Mouse (Mus musculus) liver, postnatal 0 days (tissue): ENCODE data around the gene 4930512M02Rik. TPM values are rescaled to one million over a fixed set of nuclear protein-coding genes. Genes with fewer than 3 reads are reported as not detected.

ENCODE experiments used
- ATAC-seq: fragments of 200-750 bp; cut with Nextera tagmentation; 2 replicates; pipeline ENCODE4 v1.8.0; 2017; ENCODE audit warnings: mild to moderate bottlenecking, moderate library complexity
- DNase-seq: peaks from one replicate; pipeline ENCODE4 v3.0.0-alpha.2; 2016
- H3K27ac ChIP-seq: fragments of 300-500 bp; sonication (generic); 2 replicates; pipeline ENCODE4 v1.5.1; 2014; ENCODE audit warnings: antibody characterized with exemption, moderate library complexity, mild to moderate bottlenecking, low read depth
- H3K27me3 ChIP-seq: fragments of 300-500 bp; sonication (generic); 2 replicates; pipeline ENCODE4 v1.6.1; 2014; ENCODE audit warnings: low read length, control low read depth, mixed read lengths; ENCODE audit not compliant: insufficient read depth
- H3K36me3 ChIP-seq: fragments of 300-500 bp; sonication (generic); replicated peaks from 2 replicates; pipeline ENCODE4 v1.6.1; 2014; ENCODE audit warnings: mild to moderate bottlenecking, control low read depth, low read length, moderate library complexity, mixed read lengths; ENCODE audit not compliant: insufficient read depth
- H3K4me1 ChIP-seq: fragments of 300-500 bp; sonication (generic); 2 replicates; pipeline ENCODE4 v1.6.1; 2014; ENCODE audit warnings: antibody characterized with exemption, mild to moderate bottlenecking, control low read depth; ENCODE audit not compliant: insufficient read depth
- H3K4me2 ChIP-seq: fragments of 300-500 bp; sonication (generic); 2 replicates; pipeline ENCODE4 v1.6.1; 2014; ENCODE audit warnings: low read depth, mild to moderate bottlenecking, low read length, moderate library complexity, mixed read lengths
- H3K4me3 ChIP-seq: fragments of 300-500 bp; sonication (generic); 2 replicates; pipeline ENCODE4 v1.5.1; 2014; ENCODE audit warnings: low read depth, low read length
- H3K9ac ChIP-seq: fragments of 300-500 bp; sonication (generic); replicated peaks from 2 replicates; pipeline ENCODE4 v1.6.1; 2014; ENCODE audit warnings: mild to moderate bottlenecking, moderate library complexity
- H3K9me3 ChIP-seq: fragments of 300-500 bp; sonication (generic); 2 replicates; pipeline ENCODE4 v1.6.1; 2016; ENCODE audit warnings: mild to moderate bottlenecking, control low read depth, low read length, mixed read lengths
- CTCF ChIP-seq: sonication (generic); IDR thresholded peaks from 2 replicates; pipeline ENCODE4 v1.5.1; 2016; ENCODE audit warnings: antibody characterized with exemption, low read depth
- EP300 ChIP-seq: IDR thresholded peaks from 2 replicates; pipeline ENCODE4 v1.6.1; 2016; ENCODE audit warnings: antibody characterized with exemption, low read depth, mild to moderate bottlenecking
- WGBS: fragments of 180-500 bp; shearing (Covaris S2); extraction: QIAGEN DNeasy Blood & Tissue Kit; methylation state at CpG from one replicate; pipeline ENCODE4 v1.1.7; 2014; ENCODE audit not compliant: insufficient replicate concordance; 5-methylcytosine and 5-hydroxymethylcytosine counted together
- polyA plus RNA-seq: library from polyadenylated mRNA; unstranded; fragments of >200 nt; fragmentation: Nextera tagmentation; extraction: Ambion mirVana; gene quantifications from 2 replicates; pipeline ENCODE4 v1.2.1, GENCODE M21; 2015

The 4930512M02Rik gene
- polyA plus RNA-seq, 1 experiment from 2014 or later, result not detected

DNA sequence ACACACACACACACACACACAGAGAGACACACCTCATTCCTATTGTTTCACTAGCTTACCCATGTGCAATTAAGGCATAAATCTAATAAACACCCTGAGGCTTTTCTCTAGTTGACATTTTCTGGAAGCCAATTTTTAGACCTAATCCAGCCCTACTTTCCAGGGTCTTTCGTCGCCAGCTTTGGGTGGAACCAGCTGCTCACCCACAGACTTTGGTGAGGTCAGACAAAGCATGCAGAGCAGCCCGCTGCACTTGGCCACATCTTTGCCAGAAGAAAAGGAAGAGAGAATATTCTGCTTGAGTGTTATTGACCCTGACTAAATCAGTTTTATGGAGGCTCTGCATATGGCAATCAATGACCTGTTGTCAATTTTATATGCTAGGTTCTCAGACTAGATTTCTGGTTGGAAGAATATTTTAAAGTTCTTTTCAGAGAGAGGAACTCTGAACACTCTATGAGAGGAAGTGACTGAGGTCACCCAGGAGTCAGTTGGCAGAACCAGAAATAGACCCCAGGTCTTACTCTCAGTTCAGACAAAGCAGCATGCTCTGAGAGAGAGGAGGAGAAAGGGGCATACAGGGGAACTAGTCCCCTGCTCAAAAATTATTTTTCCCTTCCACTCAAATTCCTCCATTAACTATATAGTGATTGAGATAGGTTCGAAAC is 39.8 kb upstream of the 4930512M02Rik start:
- no peaks in the 10 kb centered on the region for H3K4me1 ChIP-seq
- H3K4me2 ChIP-seq, result no peak overlapping the region
- no peaks in the 10 kb centered on the region for H3K27me3 ChIP-seq
- no peaks in the 10 kb centered on the region for H3K9me3 ChIP-seq
- no peak overlapping the region for H3K9ac ChIP-seq
- no peak overlapping the region for H3K4me3 ChIP-seq
- WGBS, result 58% methylated on average over 4 of the region's 4 CpGs
- peak overlapping the region; percentile 60 for H3K27ac ChIP-seq
- DNase-seq (no peak), ATAC-seq (no peak)
- TF ChIP-seq CTCF (no peak), EP300 (no peak)
- H3K36me3 ChIP-seq, result no peaks in the 10 kb centered on the region

DNA sequence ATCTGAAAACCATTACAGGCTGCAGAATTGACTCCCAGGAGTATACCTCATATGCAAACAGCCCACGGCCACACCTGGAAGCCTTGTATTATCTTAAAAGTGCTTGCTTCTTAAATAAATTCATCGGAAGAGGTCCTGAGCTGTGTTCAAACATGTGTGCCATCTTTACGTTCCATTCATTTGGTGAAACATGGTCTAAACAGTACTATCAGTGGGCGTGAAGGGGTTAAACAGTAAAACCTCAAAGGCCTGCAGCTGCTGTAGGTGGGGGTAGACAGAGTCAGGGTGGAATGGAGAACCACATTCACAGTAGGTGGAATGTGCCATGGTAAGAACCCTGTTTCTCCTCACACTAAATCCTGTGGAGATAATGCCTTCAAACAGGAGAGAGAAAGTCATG is 33.0 kb upstream of the 4930512M02Rik start:
- TF ChIP-seq EP300, result no peak
- no peak for TF ChIP-seq CTCF
- no peaks in the 10 kb centered on the region for H3K9me3 ChIP-seq
- peaks cover 20% of the 10 kb centered on the region for H3K4me1 ChIP-seq
- H3K36me3 ChIP-seq, result no peaks in the 10 kb centered on the region
- H3K27ac ChIP-seq, result no peak overlapping the region
- DNase-seq (no peak), ATAC-seq (no peak)
- no peaks in the 10 kb centered on the region for H3K27me3 ChIP-seq
- H3K4me2 ChIP-seq, result no peak overlapping the region
- H3K4me3 ChIP-seq, result no peak overlapping the region
- no peak overlapping the region for H3K9ac ChIP-seq
- 71% methylated on average over 4 of the region's 4 CpGs for WGBS

DNA sequence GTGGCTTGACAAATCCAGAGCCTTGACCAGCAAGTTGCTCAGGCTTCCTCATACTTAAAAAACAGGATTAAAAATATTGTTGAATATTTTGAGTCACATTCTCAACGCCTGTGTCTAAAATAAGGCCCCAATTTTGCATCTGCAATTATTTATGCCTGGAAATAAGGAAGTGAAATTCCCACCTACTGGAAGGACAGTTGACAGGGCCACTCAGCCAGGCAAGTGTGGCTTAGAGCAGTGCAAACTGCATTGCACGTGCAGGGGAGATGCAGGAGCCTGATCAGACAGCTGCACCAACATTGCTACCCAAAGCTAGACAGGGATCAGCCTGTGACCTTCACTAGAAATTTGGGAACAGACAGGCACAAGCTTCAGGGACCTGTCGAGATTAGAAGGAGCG is 31.2 kb upstream of the 4930512M02Rik start:
- no peak overlapping the region for H3K4me2 ChIP-seq

DNA sequence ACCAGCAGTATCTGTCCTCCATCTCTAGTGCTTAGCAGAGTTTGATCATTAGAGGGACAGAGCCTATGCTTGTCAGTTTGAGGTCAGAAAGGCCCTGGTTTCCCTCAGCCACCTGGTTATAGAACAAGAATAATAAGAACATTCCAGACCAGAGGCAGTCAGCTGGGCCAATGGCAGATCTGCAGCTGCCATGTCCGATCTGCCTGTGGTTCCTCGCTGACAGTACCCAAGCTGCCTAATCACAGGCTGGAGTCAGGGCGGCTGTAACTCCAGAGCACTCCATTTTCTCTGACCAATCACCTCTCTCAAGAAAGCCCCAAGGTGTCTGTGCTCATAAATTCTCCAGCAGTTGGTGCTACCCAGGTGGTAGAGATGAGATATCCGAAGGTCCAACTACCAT is 30.0 kb upstream of the 4930512M02Rik start:
- peaks cover 20% of the 10 kb centered on the region for H3K4me1 ChIP-seq
- DNase-seq (no peak), ATAC-seq (peak; percentile 29; the same call in 1 of the 2 replicates)
- H3K36me3 ChIP-seq, result no peaks in the 10 kb centered on the region
- no peaks in the 10 kb centered on the region for H3K9me3 ChIP-seq
- H3K4me2 ChIP-seq, result no peak overlapping the region
- H3K9ac ChIP-seq, result no peak overlapping the region
- H3K27ac ChIP-seq, result peak overlapping the region; percentile 62; the same call in 1 of the 2 replicates
- no peak for TF ChIP-seq EP300
- TF ChIP-seq CTCF, result no peak
- H3K27me3 ChIP-seq, result no peaks in the 10 kb centered on the region
- WGBS, result 68% methylated on average over 4 of the region's 4 CpGs
- no peak overlapping the region for H3K4me3 ChIP-seq

More for the DNA sequence above, 31.2 kb upstream of the 4930512M02Rik start:
- Histone ChIP-seq H3K4me1 (peaks cover 20% of the 10 kb centered on the region), H3K27me3 (no peaks in the 10 kb centered on the region), H3K4me3 (no peak overlapping the region), H3K27ac (0 out of 2 replicates have a peak overlapping the region, but pooled peaks have one; percentile 29), H3K36me3 (no peaks in the 10 kb centered on the region), H3K9me3 (no peaks in the 10 kb centered on the region), H3K9ac (no peak overlapping the region)
- ATAC-seq (no peak), DNase-seq (no peak)
- no peak for TF ChIP-seq CTCF
- no peak for TF ChIP-seq EP300
- 59% methylated on average over 4 of the region's 4 CpGs for WGBS

DNA sequence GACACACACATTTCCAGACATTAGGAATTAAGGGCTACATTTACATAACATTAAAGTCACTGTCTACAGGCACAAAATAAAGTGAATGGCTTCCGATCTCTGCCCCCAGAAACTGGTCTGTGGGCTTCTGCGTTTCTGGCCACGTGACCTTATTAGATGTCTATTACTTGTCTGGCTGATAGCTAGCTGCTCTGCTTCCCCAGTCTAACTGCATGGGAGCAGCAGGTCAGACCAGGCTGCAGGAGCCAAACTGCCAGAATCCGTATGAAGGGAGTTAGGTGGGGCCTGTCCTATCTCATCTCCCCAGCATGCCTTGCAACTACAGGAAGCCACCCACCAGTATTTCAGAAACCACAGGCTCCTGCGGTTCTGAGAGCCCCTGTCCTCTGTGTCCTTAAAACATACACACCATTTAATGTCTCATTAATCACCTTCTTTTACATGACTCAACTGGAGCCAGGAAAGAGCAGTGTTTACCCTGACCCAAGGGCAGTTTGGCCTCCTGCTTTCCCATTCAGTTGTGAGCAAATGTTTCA is 29.4 kb upstream of the 4930512M02Rik start:
- no peak overlapping the region for H3K9ac ChIP-seq
- H3K4me2 ChIP-seq, result no peak overlapping the region
- H3K27ac ChIP-seq, result peak overlapping the region; percentile 62; the same call in 1 of the 2 replicates
- H3K4me3 ChIP-seq, result no peak overlapping the region
- ATAC-seq (peak; percentile 81), DNase-seq (peak; percentile 25)
- H3K4me1 ChIP-seq, result peaks cover 20% of the 10 kb centered on the region
- H3K27me3 ChIP-seq, result no peaks in the 10 kb centered on the region
- peak; percentile 46; the same call in 1 of the 2 replicates for TF ChIP-seq EP300
- no peak for TF ChIP-seq CTCF
- no peaks in the 10 kb centered on the region for H3K9me3 ChIP-seq
- 34% methylated on average over 5 of the region's 5 CpGs for WGBS
- no peaks in the 10 kb centered on the region for H3K36me3 ChIP-seq

DNA sequence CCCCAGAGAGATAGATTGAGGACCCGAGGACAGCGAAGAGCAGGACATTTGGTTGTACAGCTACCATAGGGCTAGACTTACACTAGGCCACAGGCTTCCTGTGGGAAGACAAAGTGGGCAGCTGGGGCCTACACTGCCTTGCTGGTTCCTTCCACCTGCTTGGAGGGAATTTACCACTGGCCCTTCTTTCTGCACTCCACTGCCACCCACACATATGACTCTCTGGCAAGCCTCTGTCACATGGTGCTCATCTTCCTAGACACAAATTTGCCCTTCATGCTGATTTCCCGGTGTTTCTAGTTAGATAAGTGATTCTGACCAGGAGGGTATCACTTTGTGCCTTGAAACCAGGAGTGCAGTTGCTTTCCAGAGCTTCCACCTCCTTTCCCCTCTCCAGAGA is 28.8 kb upstream of the 4930512M02Rik start:
- Histone ChIP-seq H3K9ac (no peak overlapping the region), H3K4me1 (peaks cover 20% of the 10 kb centered on the region), H3K27ac (no peak overlapping the region), H3K4me3 (no peak overlapping the region), H3K4me2 (no peak overlapping the region), H3K9me3 (no peaks in the 10 kb centered on the region), H3K36me3 (no peaks in the 10 kb centered on the region), H3K27me3 (no peaks in the 10 kb centered on the region)
- ATAC-seq, result no peak
- DNase-seq, result no peak
- 47% methylated on average over 3 of the region's 3 CpGs for WGBS
- TF ChIP-seq EP300 (no peak), CTCF (no peak)
